Mouse (Mus musculus): ENCODE measurements at regions not wholly inside any gene's neighbourhood (a gene's known extent, or its start where the extent isn't known, plus 50 kb on each side); places are given as distances from the start of the nearest gene placed in this dataset.

DNA sequence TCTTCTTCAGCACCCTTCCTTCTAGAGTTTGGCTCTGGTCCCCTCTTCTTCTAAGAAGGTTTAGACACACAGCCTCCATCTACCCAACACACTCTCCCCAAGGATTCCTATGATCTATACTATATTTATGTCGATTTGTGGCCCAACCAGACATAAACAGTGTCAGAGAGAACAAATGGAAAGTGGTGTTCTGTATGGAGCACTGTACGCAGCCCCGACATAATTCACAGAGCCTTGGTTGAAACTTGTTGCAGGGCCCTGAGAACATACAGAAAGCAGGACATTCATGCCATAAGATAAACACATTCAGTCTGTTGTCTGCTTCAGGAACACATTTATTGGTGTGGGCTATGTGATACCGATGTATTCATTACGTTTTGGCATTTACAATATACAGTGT is 463.7 kb upstream of the Pou3f3 start:
- DNase-seq (ENCODE audit: low read depth, low spot score): no peak

DNA sequence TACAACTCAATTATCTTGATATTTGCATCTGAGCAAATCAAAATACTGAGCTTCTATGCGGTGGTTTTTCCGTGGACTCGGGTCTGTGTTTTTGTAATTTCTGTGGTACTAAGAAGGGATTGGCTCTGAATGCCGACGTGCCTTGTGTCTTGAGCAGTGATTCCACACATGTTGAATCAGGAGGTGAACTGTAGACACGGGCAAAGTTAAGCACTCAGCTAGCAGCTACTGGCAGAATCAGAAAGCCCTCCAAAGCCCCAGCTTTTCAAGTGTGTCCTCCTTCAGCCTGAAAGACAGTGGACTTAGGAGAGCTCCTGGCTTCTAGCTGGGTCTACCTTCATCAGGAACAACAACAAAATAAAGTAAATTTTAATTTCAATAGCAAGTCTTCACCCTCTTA is 462.9 kb upstream of the Pou3f3 start:
- DNase-seq (ENCODE audit: low read depth, low spot score): no peak

DNA sequence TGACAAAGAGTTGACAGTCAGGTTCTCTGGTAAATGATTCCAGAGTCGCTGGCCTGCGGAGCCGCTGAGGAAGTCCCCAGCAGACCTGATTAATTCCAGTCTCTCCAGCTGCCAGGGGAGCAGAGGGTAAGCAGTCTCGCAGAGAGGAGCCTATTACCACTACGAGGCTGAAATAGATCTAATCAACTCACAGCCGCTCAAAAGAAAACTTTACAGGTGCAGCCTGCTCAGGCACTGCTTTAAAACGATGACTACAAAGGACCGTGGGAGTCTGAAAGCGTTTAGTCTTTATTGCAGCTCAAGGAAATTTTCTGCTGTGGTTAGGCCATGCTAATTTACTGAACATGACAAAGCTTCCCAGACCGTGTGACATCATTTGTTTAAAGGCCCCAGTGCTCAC is 462.3 kb upstream of the Pou3f3 start:
- DNase-seq (ENCODE audit: low read depth, low spot score): no peak

DNA sequence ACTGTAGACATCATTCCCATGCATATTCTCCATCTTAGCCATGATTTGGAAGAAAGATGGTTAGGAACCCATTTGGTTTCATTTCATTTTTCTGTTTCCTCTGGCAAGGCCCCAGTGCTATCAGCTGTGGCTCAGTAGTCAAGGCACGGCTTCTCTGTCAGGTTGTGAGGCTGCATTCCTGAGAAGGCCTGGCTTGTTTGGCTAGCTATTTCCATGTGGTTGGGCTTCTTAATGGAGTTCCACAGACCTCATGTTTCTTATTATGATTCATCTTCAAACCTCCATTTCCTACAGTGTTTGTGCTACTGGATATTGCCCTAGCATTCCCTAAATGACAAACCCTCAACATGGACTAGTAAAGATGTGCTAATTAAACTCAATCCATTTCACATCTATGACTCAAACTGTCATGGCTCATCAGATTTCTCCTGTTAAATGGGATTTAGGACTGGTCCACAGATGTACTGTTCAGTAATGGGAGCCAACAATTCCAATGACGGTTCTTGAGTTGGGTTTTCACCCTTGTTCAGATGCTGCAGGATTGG is 459.0 kb upstream of the Pou3f3 start:
- no peak for DNase-seq (ENCODE audit: low read depth, low spot score)

DNA sequence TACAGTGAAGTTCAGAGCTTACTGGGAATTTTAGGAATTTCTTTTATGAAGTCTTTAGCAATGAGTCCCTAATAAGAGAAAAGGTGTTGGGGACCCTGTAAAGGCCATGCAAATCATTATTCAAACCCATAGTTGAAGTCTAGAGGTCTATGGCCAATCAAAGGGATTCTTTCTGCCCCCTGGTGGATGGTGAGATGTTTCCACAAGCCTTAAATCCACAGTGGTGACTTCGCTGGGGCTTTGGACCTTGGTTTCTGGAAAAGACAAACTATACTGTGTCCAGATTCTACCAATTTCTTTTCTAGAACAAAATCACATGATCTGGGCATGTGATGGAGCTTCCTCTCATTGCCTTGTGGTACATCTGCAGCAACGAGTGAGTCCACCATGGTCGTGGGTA is 457.2 kb upstream of the Pou3f3 start:
- DNase-seq (ENCODE audit: low read depth, low spot score): no peak

DNA sequence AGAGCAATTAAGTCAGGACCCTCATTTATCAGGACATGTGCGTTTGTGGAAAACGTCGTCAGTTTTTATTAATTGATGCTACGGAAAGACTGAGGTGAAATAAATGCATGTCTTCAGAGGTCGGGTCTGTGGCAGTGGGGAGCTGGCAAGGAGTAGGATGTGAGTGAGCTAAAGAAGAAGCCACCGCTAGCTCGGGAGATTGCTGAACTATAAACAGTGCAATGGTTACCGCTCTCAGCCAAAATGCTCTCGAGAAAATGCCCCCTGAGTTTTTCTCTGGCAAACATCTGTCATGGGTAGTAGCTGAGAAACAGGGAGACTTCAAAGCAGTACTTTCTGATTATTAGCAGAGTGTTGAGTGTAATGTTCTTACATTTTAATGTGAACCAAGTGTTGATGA is 454.4 kb upstream of the Pou3f3 start:
- no peak for DNase-seq (ENCODE audit: low read depth, low spot score)

DNA sequence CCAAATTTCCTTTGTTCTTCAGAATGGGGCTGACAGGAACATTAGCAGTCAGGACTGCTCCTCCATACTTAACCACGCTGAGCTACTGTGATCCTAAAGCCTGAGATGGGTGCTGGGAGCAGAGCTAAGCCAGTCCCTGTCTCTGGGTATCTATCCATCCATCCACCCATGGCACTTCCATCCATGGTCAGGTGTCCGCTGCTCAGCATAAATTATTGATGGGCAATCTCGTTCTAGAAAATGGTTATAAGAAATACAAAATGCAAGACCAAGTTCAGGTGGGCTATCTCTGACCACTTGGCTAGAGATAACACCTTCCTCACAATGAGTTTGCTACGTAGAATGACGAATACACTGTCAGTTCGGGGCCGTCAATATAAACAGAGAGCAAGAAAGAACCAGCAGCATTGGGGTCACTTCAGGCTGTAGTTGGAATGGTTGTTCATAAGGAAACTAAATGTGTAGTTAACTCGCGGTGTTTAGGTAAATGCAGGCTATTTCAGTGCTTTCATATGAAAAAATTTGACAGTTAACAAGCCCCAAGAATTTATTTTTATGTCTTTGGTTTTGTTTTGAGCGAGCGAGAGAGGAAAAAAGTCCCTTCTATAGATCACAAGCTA is 453.9 kb upstream of the Pou3f3 start:
- DNase-seq (ENCODE audit: low read depth, low spot score): no peak

DNA sequence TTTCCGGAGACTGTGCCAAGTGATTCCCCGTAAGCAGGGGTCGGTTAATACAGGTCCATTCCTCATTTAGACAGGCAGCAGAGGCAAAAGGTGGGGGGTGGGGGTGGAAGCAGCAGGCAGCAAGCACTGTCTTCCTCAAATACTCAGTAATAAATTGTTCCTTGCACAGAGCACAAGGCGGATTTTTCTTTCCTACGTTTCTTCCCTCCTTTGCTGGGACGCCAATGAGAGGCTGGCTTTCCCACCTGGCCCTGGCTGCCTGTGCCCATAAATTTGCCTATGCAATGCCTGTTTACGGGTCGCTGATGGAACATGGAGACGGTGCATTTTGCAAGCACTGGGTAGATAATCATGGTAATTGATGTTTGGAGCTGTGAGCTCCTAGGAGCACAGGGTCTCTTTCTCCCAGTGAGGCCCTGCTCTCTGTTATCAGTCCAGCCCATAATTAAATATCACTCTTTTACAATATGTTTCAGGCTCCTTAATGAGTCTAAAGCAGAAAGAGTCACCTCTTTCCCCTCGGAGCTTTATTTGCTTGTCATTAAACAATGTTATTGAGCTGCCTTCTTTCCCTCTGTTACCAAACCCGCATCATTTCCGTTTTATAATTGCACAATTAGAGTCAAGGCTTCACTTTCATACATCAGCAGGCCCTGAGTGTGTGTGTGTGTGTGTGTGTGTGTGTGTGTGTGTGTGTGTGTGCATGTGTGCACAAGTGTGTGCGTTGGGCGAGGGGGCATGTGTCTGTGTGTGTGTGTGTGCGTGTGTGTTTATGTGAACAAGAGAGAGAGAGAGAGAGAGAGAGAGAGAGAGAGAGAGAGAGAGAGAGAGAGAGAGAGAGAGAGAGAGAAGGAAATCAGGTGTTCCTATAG is 452.7 kb upstream of the Pou3f3 start:
- no peak for DNase-seq (ENCODE audit: low read depth, low spot score)

DNA sequence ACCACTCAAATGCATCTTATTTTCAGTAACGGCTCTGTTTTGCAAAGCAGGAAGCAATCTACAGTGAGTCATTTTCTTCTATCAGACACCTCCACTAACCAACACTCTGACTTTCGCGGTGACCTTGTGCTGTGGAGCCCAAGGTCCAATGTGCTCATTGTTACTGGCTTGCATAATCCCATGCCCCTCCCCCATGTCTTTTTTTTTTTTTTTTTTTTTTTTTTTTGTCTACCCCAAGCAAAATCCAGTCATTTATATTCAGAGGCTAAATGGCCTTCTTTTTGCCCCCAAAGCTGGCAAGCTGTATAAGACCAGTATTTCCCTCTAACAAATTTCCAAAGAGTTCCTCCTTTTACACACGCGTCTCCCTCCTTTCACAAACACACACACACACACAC is 452.1 kb upstream of the Pou3f3 start:
- no peak for DNase-seq (ENCODE audit: low read depth, low spot score)

DNA sequence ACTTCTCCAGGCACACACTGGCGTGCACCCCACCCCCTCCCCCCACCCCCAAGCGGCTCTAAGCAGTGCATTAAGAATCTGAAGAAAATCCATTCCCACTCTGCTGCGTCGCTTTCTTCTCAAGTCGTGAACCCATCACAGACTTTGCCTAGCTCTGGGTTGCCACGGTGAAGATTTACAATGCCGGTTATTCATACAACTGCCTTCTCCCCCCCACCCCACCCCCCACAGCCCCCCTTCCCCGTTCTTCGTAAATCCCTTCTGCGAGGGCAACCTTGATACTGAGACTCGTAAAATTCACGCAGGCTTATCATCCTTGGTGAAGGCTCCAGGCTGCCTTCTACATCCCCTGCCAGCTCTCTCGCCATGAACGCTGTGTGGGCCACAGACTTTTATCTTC is 451.7 kb upstream of the Pou3f3 start:
- DNase-seq (ENCODE audit: low read depth, low spot score): no peak

DNA sequence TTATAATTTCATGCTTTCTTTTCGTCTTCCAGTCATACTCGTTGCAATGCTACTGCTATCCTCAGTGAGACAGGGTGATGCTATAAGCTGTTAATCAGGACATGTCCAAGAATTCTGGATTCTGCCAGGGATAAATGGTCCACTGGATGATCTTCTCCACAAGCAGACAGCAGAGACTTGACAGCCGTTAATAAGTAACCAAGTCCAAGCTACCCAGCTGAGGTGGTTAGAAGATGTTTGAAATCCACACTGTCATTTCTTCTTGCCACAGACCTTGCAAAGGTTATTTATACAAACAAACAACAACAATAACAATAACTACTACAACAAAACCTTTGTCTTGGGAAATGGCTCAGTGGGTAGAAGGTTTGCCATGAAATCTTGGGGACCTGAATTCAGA is 443.2 kb upstream of the Pou3f3 start:
- DNase-seq (ENCODE audit: low read depth, low spot score): no peak

DNA sequence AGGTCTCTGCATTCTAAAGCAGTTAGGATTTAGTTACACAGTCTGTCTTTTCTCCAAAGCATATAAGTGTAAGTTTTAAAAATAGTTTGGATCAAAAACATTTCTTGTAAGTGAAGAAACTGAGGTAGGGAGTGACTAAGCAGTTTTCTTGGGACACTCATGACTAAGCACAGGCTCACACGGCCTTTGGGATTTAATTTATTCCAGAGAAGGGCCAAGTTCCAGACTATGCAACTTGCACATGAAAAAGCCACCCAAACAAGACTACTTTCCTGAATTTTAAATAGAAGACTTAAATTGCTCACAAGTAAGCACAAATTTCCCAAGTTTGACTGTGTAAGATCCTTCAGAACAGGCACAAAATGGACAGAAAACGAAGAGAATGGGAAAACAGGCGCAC is 441.8 kb upstream of the Pou3f3 start:
- no peak for DNase-seq (ENCODE audit: low read depth, low spot score)

DNA sequence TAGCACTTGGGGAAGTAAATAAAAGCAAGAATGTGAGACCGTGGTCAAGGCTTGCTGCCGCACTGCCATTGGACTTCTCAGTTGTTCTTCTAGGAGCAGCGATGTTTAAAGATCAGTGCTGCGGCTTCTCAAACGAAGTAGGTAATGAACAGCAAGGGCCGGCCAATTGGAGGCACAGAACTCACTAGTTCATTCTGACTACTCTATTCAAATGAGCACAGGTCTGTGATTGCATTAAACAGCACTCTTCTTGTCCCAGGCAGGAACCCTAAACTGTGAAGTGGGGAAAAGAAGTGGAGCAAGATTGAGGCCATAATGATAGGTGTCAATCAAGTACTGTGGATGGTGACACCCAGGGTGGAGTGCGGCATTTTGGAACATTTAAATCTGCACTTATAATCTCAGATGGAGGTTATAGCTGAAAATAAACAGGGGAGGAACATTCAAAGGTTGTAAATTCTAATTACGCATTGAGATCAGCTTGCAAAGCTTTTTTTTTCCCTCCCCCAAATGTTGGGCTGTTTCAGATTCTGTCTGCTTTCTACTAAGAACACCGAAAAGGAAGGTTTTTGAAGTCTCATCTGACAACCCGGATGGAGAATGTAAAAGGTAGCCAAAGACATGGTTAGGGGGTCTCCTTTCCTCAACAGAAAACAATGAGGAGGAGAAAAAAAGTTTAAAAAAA is 438.5 kb upstream of the Pou3f3 start:
- no peak for DNase-seq (ENCODE audit: low read depth, low spot score)

DNA sequence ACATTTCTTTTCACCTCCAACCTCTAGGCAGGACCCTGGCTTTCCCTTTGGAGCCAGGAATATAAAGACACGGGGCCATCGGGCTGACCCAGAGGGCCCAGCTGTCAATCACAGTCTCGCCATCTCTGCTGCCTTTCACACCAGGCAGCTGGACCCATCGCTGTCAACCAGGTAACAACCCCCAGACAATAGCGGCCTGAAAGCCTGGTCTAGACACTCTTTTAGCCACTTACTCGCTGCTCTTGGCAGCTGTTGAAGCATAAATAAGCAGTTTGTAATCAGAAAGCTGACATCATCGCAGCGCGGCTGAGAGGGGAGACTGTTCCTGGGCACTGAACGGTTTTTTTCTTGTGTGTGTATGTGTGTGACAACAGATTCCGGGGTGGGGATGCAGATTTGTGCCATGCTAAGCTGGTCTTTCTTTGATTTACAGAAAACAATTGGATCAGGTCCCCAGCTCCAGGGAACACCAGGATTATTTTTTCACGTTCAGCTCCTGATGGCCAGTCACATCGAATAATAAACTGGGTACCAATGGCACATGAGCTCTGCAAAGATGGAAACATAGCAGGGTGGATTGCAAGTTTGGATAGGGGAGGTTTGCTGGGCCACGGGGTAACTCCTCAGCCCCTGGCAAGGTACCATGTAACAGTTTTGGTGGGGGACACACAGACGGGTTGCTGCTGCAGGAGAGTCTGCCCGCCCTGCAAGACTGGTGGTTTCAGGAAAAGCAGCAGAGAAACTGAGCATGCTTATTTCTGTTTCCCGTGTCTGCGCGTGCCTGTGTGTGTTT is 437.6 kb upstream of the Pou3f3 start:
- DNase-seq (ENCODE audit: low read depth, low spot score): no peak

DNA sequence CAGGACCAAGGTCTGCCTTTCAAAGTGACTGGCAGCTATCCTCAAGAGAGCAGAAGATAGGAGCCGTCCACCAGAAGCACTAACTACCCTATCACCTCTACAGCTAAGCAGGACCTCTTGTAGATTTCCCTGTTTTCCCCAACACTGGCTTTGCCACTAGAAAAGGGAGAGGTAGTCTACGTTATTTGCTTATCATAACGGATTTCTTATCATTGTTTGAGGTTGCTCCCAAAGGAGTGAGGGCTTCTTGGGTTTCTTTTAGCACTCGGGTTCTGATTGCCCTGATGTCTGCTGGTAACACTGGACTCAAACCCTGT is 437.0 kb upstream of the Pou3f3 start:
- no peak for DNase-seq (ENCODE audit: low read depth, low spot score)

DNA sequence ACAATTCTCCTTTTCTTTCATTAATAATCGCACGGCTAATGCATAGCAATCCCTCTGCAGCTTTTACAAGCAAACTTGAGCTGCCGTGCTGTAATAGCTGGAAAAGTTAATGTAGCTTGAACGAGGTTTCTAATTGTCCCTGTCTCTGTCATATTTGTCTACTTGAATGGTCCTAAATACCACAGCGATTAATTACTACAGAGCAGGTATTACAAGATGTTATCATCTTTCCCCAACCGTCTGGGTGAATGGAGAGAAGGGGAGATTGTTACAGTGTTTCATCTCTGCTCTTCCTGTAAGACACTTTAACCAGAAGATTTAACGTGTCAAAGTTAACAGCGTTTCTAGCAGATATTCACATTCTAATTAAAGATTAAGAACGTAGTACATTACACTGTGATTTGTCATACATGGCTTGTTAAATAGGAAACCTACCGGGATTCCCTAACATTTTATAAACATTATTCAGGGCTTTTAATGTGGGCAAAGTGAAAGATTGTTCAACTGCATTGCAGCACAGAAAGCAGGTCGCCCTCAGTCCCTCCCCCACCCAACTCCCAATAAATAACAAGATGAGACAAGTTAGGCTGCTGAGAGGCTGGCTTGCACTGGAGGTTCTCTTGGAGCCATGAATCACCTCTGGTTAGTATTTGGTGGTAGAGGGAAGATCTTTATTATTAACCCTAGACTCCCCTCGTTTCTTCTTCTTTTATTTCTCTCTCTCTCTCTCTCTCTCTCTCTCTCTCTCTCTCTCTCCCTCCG is 436.2 kb upstream of the Pou3f3 start:
- no peak for DNase-seq (ENCODE audit: low read depth, low spot score)

DNA sequence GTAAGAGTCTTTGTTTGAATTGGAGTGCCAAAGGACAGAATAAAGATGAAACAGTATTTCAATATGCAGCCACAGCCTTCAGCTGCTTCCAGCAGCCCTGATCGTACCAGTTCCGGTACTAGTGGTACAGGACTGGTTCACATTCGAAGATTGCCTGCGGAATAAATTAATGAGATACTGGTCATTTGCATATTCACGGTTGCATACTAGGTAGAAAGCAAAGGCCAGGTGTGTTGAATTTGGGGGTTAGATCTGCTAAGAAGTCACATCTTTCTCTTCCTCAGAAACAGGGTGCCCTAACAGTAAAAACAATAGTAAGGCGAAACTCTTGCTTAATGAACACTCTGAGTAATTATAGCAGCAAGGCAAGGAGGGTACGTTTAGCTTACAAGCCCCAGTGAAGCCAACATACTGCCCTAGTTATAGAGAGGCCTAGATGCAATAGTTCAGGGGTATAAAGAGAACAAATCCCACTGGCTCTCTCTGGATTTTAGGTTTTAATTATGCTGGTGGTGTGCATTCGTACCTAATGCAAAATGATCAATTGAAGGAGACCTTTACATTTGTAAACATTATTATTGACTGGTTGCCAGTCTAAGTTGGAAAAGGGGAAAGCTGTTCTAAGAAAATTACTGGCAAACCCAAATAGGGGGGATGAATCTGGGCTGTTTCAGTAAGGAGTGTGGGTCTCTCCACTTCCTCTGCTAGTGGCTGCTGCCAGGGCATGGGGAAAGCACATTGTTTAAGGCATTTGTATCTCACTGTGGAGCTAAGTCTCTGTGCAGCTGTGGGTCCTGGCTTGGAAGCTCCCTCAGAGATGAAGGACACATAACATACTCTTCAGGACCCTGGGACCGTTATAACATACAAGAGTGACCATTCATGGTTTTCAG is 435.3 kb upstream of the Pou3f3 start:
- no peak for DNase-seq (ENCODE audit: low read depth, low spot score)

DNA sequence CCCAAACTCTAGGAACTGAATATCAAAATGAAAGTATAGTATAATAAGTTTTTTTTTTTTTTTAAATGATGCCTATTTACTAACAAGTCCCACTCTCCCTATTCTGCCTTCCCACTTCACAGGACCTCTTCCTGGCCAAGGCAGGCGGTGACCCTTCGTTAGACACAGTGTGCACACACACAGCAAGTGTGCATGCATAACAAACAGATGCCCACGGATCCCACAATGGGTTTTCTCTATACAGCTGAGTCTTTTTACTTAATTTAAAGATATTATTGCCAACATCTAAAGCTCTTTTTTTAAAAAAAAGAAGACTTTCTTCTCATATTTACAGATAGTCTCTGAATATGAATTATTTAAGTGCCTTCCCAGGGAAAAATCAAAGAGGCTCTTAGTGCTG is 434.5 kb upstream of the Pou3f3 start:
- no peak for DNase-seq (ENCODE audit: low read depth, low spot score)

DNA sequence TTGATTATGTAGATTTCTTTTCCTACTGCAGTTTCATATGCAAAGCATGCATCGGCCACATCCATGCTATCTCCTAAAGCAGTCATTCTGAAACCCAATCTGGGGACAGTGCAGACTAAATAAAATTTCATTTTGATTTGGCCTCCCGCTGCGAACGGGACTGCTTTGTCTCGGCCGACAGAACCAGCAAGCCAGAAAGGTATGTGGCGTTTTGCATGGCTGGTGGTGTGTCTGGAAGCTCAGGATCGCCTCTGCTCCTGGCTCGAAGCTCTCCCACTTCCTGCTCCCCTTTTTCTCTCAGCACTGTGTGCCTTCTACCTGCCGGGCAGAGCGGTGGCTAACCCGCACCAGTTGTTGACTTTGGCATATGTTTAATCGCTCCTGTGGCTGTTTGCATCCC is 433.8 kb upstream of the Pou3f3 start:
- no peak for DNase-seq (ENCODE audit: low read depth, low spot score)

DNA sequence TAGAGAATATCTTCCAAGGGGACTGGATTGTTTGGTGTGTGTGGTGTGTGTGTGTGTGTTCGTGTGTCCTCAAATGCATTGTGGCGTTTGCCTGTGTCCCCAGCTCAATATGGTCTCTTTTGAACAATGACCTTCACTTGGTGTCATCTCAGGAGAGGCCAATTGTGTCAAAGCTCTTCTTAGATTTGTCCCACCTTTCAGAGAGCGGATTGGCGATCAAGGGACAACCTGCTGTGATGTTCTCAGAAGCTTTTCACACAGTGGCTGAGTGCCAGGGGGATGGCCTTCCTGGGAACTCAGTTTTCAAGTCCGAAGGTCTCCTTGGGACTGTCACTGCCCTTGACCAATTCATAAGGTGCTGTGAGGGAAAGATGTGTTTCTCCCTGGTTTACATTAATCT is 433.0 kb upstream of the Pou3f3 start:
- DNase-seq (ENCODE audit: low read depth, low spot score): no peak
